Mouse (Mus musculus) spleen, postnatal 36 days (tissue): ENCODE data around the gene H2-T24.

ENCODE experiments used
- DNase-seq, 2 experiments: peaks; one replicate each; pipeline ENCODE4 v3.0.0; 2022; ENCODE audit warnings: low spot score in 2 of 2, mixed read lengths in 1 of 2

The H2-T24 gene

DNA sequence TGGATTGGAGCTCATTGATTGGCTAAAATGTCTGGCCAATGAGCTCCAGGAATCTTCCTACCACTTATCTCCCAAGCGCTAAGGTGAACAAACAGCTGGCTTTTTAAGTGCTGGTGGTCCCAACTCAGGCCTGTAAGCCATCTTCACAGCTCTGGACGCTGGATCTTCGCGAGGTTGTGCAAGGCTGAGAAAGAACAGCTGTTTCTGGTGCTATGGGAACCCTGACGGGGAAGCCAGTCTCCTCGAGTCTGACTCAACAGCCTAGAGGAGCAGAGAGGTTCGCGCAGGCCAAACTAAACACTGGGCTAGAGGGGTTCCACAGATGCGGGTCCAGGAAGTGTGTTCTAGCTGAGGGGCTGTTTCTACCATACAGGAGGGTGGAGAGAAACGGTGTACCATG, 28.6 kb downstream of the H2-T24 start:
- no peak for DNase-seq

DNA sequence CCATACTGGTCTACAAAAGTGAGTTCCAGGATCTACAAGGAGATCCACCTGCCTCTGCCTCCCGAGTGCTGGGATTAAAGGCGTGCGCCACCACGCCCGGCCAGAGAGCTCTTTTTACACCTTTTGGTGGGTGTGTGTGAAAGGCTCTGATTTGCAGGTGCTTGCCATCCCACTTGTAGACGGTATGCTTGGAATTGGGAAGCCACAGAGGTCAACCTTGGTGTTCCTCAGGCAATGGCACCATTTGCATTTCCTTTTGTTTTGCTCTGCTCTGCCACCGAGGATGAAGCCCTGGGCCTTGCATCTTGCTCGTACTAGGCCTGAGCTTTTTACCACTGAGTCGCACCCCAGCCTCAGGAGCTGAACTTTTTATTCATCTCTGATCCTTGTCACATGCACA, 38.6 kb downstream of the H2-T24 start:
- no peak for DNase-seq

DNA sequence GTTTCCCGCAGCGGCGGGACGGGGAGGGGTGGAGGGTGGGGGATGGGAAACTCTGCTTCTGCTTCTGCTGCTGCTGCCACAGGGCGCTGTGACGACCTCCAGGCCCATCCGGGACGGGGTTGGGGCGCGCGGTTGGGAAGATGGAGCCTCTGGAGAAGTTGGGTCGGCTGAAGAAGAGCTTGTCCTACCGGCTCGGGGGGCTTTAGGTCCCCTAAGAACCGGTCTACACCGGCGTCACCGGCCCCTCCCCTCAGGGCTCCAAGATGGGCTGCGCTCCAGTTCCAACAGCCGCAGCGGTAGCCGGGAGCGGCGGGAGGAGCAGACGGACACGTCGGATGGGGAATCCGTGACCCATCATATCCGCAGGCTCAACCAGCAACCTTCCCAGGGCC, 40.0 kb downstream of the H2-T24 start:
- DNase-seq = peak in 1 of 2 experiments; percentile 19

DNA sequence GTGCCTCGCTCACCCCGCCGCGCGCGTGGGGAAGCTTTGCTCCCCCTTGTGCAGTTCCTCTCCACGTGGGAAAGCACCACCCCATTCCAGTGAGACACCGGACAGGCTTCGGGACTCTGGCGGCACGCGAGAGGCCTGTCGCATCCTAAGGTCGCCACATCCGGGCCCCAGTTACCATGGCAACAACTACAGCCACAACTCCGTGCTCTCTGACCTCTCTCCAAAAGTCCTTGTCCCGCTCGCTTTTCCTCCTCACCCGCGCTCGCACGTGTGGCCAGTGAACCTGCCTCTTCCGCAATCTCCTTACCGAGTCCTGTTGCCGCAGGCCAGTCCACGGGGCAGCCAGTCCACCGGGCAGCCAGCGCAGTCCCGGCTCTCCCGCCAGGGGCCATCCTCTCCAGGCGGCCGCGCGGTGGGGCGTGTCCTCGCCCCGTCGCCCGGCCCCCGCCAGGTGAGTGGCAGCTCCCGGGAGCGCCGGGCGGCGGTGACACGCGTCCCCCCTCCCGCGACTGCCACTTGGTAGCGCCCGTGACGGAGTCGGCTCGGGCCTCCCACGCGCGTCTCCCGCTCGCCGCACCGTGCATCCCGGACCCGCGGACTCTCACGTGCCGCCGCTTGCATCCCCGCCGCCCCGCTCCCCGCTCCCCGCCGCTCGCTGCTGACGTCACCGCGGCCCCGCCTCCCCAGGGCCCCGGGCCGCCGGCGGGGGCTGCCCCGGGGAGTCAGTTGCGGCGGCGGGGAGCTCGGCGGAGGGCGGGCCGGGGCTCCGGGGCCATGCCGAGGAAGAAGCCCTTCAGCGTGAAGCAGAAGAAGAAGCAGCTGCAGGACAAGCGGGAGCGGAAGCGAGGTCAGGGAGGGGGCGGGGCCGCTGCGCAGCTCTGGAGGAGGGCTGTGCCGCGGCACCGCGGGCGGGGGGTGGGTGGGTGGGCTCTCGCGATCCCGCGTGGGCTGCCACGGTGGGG, 40.7 kb downstream of the H2-T24 start, which contains the start of the genes Gnl1 and Prr3:
TSS of gene Gnl1 (plus strand) at position 451 of the 962 bp plus-strand sequence.
TSS of gene Prr3 (minus strand) at position 836 of the 962 bp plus-strand sequence.
- DNase-seq = peak; percentile 86 to 87

DNA sequence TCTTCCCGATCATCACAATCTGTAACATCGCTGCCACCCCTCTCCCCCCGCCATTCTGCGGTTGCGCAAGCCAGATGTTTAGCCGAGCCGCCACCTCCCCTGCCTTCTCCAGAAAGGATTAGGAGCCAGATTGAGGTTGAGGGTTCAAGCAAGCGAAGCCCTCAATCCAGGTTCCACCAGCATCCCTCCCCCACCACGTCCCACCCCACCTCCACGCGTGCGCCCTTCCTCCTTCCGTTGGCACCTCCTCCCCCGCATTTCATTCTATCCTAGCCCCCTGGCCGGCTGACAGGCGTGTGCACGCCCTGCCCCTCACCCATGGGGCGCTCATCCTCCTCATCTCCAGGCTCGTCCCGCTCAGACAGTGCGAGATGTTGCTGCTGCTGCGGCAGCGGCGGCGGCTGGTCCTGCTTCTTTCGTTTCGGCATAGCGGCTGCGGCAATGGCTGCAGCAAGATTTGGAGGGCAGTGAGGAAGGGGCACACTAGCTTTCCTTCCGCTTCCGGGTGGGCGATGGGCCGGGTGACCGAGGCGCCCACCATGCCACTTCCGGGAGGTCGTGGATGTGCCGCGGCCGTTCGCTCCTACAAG, 41.5 kb downstream of the H2-T24 start:
- no peak for DNase-seq

DNA sequence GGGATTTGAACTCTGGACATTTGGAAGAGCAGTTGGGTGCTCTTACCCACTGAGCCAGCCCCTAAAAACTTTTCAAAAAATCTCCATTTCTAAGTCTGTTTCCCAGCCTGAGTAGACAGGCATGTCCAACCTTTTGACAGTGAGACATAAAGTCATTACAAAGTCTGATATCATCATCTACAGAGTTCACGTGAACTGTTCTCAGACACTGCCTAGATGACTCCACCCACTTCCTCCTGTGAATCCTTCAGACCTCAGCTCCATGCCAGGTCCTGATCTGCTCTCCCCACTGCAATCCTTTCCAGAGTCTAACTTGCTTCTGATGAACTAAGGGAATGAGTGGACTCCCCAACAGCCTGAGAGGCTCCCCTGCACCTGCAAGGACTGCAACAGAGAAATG, 48.2 kb downstream of the H2-T24 start:
- no peak for DNase-seq

DNA sequence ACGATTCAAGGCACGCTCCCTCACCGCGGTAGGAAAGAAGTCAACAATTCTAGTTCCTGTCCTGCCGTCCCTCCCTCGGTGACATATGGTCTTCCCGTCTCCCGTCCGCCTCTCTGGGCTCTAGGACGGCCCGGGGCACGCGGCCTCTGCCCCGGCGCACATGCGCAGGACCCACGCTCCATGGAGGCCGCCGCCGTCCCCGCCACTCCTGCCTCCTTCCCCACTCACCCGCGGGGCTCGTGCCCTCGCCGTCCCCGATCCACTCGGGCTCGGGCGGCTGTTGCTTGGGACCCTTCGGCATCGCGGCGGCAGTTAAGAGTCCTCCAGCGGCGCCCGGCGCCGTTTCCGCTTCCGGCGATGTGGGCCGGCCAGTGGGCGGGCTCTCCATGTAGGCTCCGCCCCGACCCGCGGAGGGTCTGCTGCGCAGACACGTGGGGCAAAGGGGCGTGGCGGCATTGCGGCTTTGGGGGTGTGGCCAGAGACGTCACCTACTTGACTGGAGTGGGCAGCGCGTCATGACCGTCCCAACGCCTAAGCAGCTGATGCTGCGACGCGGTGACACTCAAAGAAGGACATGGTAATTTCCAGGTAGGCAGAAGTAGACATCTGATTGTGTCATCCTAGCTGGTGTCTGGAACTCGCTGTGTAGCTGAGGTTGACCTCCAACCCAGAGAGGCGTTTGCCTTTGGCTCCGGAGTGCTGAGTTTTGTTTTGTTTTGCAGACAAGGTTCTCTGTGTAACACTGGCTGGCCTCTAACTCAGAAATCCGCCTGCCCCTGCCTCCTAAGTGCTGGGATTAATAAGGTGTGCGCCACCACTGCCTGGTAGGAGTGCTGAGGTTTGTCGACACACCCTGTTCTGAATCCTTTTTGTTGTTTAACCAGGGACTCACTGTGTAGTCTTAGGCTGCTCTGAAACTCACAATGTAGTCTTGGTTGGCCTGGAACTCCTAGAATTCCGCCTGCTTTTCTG, 50.7 kb downstream of the H2-T24 start, which contains the start of gene Abcf1:
TSS of gene Abcf1 (minus strand) at position 344 of the 972 bp plus-strand sequence.
- DNase-seq = peak; percentile 98

DNA sequence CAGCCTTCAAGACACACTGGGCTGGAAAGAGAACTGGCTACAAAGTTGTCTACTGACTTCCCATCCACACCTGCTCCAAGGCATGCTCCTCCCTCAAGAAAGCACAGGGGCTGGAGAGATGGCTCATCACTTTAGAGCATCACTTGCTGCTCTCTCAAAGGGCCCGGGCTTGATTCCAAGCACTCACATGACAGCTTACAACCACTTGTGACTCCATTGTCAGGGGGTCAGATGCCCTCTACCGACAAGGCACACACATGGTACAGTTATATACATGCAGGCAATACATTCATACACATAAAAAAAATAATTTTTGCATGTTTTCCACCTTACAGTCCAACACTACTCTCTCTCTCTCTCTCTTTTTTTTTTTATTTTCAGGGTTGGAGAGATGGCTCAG, 52.7 kb downstream of the H2-T24 start:
- DNase-seq = no peak

DNA sequence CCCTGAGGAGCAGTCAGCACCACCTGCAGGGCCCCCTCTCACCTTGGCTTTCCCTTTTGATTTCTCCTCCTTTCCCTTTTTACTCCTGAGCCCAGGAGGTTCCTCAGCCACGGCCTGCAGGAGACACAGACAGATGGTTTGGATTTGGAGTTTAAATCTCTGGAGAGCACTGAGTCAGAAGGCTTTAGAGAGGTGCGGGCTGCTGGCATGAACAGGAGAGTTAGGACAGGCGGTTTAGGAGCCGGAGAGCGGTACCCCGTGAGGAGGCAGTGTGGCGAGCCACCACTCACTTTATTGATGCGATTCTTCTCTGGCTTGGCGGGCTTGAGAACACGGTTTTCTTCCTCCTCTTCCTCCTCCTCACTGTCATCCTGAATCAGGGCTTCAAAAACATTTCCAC, 57.1 kb downstream of the H2-T24 start:
- DNase-seq = no peak

DNA sequence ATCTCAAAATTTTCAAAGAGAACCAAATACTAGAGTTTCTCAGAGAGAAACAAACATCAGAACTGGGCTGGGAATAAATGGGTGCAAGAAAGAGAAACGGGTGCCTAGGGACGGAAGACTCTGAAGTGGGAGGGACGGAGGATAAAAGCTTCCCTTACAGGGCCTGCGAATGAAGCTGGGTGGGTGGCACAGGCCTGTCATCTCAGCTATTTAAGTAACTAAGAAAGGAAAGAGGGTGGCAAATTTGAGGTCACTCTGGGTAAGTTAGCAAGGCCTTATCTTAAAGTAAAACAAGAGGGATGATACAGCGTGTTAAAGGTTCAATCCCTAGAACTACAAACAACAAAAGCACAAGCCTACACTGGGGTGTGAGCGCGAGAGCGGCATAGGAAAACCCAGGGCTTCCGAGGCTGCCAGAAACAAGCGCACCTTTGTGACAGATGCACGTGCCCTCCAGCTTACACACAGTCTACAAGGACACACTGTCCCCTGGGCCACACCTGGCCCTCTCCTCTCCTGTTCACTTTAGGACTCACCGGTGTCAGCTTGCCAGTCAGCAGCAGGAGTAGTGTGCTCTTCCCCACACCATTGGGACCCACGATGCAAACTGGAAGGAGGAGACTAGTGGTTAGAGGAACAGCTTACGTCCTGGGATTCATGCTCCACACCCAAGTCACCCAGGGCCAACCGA, 61.7 kb downstream of the H2-T24 start:
- DNase-seq = no peak
